Mouse (Mus musculus) gastrocnemius, postnatal 25 days (tissue): ENCODE data around the gene Tmem233. TPM values are rescaled to one million over a fixed set of nuclear protein-coding genes. Genes with fewer than 3 reads are reported as not detected.

ENCODE experiments used
- DNase-seq: peaks from one replicate; pipeline ENCODE4 v3.0.0; 2022
- total RNA-seq, 2 experiments: library from RNA; stranded (reverse); gene quantifications; 1 replicate in 1 of 2; 2 replicates in 1 of 2; pipeline ENCODE4 v1.2.3; 2021

Gene Tmem233
- total RNA-seq, 2 experiments from 2014 or later: 69.2 to 93.6 TPM

GRCm38 (mm10) chr5:116029071-116029470, 54.0 kb downstream of the Tmem233 start:
- DNase-seq: no peak

GRCm38 (mm10) chr5:116026561-116026960, 56.5 kb downstream of the Tmem233 start:
- DNase-seq: no peak

- DNase-seq: no peak
Measured at GRCm38 (mm10) chr5:116026107-116026506, 56.9 kb downstream of the Tmem233 start.

GRCm38 (mm10) chr5:116024327-116024739, 58.7 kb downstream of the Tmem233 start, which contains the start of gene Prkab1:
Gene Prkab1 (minus strand): TSS chr5:116024508.
- peak; percentile 94 for DNase-seq

GRCm38 (mm10) chr5:116023821-116024284, 59.2 kb downstream of the Tmem233 start:
- no peak for DNase-seq

GRCm38 (mm10) chr5:116023251-116023661, 59.8 kb downstream of the Tmem233 start:
- DNase-seq: no peak

- no peak for DNase-seq
Measured at GRCm38 (mm10) chr5:116022658-116023200, 60.3 kb downstream of the Tmem233 start.

GRCm38 (mm10) chr5:116022131-116022530, 60.9 kb downstream of the Tmem233 start:
- DNase-seq: no peak

- DNase-seq: no peak
Measured at GRCm38 (mm10) chr5:116021552-116021951, 61.5 kb downstream of the Tmem233 start.

GRCm38 (mm10) chr5:116019371-116019770, 63.7 kb downstream of the Tmem233 start:
- DNase-seq: peak; percentile 54

GRCm38 (mm10) chr5:116018784-116019183, 64.3 kb downstream of the Tmem233 start:
- DNase-seq: no peak

- no peak for DNase-seq
Measured at GRCm38 (mm10) chr5:116018196-116018595, 64.8 kb downstream of the Tmem233 start.

GRCm38 (mm10) chr5:116017391-116017790, 65.7 kb downstream of the Tmem233 start:
- DNase-seq: no peak

GRCm38 (mm10) chr5:116016542-116016941, 66.5 kb downstream of the Tmem233 start:
- no peak for DNase-seq

GRCm38 (mm10) chr5:116014237-116014636, 68.8 kb downstream of the Tmem233 start:
- no peak for DNase-seq

- no peak for DNase-seq
Measured at GRCm38 (mm10) chr5:116013821-116014220, 69.2 kb downstream of the Tmem233 start.

- DNase-seq: no peak
Measured at GRCm38 (mm10) chr5:116012503-116012902, 70.5 kb downstream of the Tmem233 start.

- no peak for DNase-seq
Measured at GRCm38 (mm10) chr5:116011700-116012099, 71.3 kb downstream of the Tmem233 start.

- no peak for DNase-seq
Measured at GRCm38 (mm10) chr5:116009884-116010627, 73.0 kb downstream of the Tmem233 start.

GRCm38 (mm10) chr5:116009091-116009851, 73.8 kb downstream of the Tmem233 start:
- DNase-seq: no peak

- DNase-seq: no peak
Measured at GRCm38 (mm10) chr5:116007723-116008122, 75.3 kb downstream of the Tmem233 start.

GRCm38 (mm10) chr5:116006324-116007099, 76.5 kb downstream of the Tmem233 start:
- peak; percentile 44 for DNase-seq
